Mouse (Mus musculus): Measurements from ENCODE around the gene Eral1. TPM values are rescaled to one million over a fixed set of nuclear protein-coding genes. Genes with fewer than 3 reads are reported as not detected.

The Eral1 gene
- total and polyA plus RNA-seq, 2 experiments from 2014 or later, result 26.1 to 30.7 TPM

GRCm38 (mm10) chr11:78069130-78069529, 11.1 kb downstream of the Eral1 start:
- Histone ChIP-seq H3K36me3 (ENCODE audit: insufficient read depth, low read length) (peaks cover 18% of the 10 kb centered on the region), H3K9me3 (ENCODE audit: low read length) (no peaks in the 10 kb centered on the region), H3K4me3 (ENCODE audit: low read depth, low read length) (no peak overlapping the region), H3K4me2 (ENCODE audit: low read depth, low read length, poor library complexity, severe bottlenecking) (no peak overlapping the region), H3K27me3 (ENCODE audit: insufficient read depth, low read length) (no peaks in the 10 kb centered on the region), H3K4me1 (ENCODE audit: insufficient read depth, low read length) (no peaks in the 10 kb centered on the region), H3K27ac (ENCODE audit: low read depth, low read length) (no peak overlapping the region), H3K9ac (replicated peaks; ENCODE audit: low read length, poor library complexity, severe bottlenecking) (no peak overlapping the region)
- ATAC-seq (ENCODE audit: low FRiP score) (no peak), DNase-seq (ENCODE audit: low spot score) (no peak)
- no peak for TF ChIP-seq CTCF (IDR thresholded peaks at IDR 0.05)
- 84% methylated on average over 5 of the region's 5 CpGs for WGBS

DNA sequence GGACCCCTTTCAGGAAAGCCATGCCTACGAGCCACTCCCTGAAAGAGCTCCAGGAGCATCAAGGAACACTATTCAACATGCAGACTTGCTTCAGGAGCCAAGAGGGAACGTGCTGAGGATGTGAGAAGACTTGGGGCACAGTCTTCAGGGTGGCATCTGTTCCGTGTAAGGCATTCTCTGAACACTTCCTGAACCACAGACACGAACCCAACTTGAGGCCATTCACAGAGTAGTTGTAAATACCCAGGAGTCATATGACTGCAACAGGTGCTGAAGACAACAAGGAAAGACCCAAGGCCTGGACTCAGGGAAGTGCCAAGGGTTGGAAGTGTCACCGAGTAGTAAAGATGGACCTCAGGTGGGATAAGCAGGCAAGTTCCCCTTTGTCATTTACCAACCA, 12.6 kb downstream of the Eral1 start:
- ATAC-seq (ENCODE audit: low FRiP score), result no peak

GRCm38 (mm10) chr11:78066641-78067040, 13.5 kb downstream of the Eral1 start:
- ATAC-seq (ENCODE audit: low FRiP score), result no peak
- Histone ChIP-seq H3K9me3 (ENCODE audit: low read length) (no peaks in the 10 kb centered on the region), H3K4me2 (ENCODE audit: low read depth, low read length, poor library complexity, severe bottlenecking) (no peak overlapping the region), H3K4me3 (ENCODE audit: low read depth, low read length) (no peak overlapping the region), H3K27me3 (ENCODE audit: insufficient read depth, low read length) (no peaks in the 10 kb centered on the region), H3K27ac (ENCODE audit: low read depth, low read length) (no peak overlapping the region), H3K4me1 (ENCODE audit: insufficient read depth, low read length) (no peaks in the 10 kb centered on the region), H3K9ac (replicated peaks; ENCODE audit: low read length, poor library complexity, severe bottlenecking) (no peak overlapping the region), H3K36me3 (ENCODE audit: insufficient read depth, low read length) (no peaks in the 10 kb centered on the region; the same call in 1 of the 2 replicates)
- DNase-seq (ENCODE audit: low spot score), result no peak
- TF ChIP-seq CTCF (IDR thresholded peaks at IDR 0.05), result no peak
- WGBS, result 50% methylated on average over 2 of the region's 2 CpGs

More for the DNA sequence above, 12.6 kb downstream of the Eral1 start:
- Histone ChIP-seq H3K9me3 (ENCODE audit: low read length) (no peaks in the 10 kb centered on the region), H3K36me3 (ENCODE audit: insufficient read depth, low read length) (peaks cover 7% of the 10 kb centered on the region), H3K9ac (replicated peaks; ENCODE audit: low read length, poor library complexity, severe bottlenecking) (no peak overlapping the region), H3K4me2 (ENCODE audit: low read depth, low read length, poor library complexity, severe bottlenecking) (no peak overlapping the region), H3K4me1 (ENCODE audit: insufficient read depth, low read length) (no peaks in the 10 kb centered on the region), H3K27me3 (ENCODE audit: insufficient read depth, low read length) (no peaks in the 10 kb centered on the region), H3K4me3 (ENCODE audit: low read depth, low read length) (no peak overlapping the region), H3K27ac (ENCODE audit: low read depth, low read length) (no peak overlapping the region)
- 80% methylated on average over 5 of the region's 5 CpGs for WGBS
- no peak for DNase-seq (ENCODE audit: low spot score)
- TF ChIP-seq CTCF (IDR thresholded peaks at IDR 0.05), result no peak

GRCm38 (mm10) chr11:78065906-78066305, 14.3 kb downstream of the Eral1 start:
- H3K9ac ChIP-seq (replicated peaks; ENCODE audit: low read length, poor library complexity, severe bottlenecking), result no peak overlapping the region
- no peak for TF ChIP-seq CTCF (IDR thresholded peaks at IDR 0.05)
- H3K4me2 ChIP-seq (ENCODE audit: low read depth, low read length, poor library complexity, severe bottlenecking), result no peak overlapping the region
- H3K4me1 ChIP-seq (ENCODE audit: insufficient read depth, low read length), result no peaks in the 10 kb centered on the region
- H3K27ac ChIP-seq (ENCODE audit: low read depth, low read length), result no peak overlapping the region
- H3K27me3 ChIP-seq (ENCODE audit: insufficient read depth, low read length), result no peaks in the 10 kb centered on the region
- ATAC-seq (ENCODE audit: low FRiP score), result no peak
- 45% methylated on average over 2 of the region's 2 CpGs for WGBS
- H3K4me3 ChIP-seq (ENCODE audit: low read depth, low read length), result no peak overlapping the region
- no peaks in the 10 kb centered on the region for H3K9me3 ChIP-seq (ENCODE audit: low read length)
- no peaks in the 10 kb centered on the region for H3K36me3 ChIP-seq (ENCODE audit: insufficient read depth, low read length)
- DNase-seq (ENCODE audit: low spot score), result no peak

DNA sequence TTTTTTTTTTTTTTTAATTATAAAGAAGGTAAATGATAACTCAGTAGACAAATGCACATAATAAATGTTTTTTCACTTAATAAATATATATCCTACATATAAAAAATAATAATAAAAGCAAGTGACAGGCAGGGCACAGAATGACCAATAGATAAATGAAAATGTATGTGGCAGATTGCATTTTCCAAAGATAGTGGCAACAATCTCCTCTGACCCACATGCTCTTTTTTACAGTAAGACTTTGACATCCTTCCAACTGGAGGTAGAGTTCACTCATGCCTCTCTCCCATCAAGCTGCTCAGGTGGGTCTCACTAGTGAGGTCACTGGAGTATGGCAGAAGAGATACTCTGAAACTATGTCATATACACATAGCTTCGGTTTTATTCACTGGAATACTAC, 17.6 kb downstream of the Eral1 start:
- TF ChIP-seq CTCF (IDR thresholded peaks at IDR 0.05), result no peak
- peaks cover 23% of the 10 kb centered on the region for H3K36me3 ChIP-seq (ENCODE audit: insufficient read depth, low read length)
- H3K27ac ChIP-seq (ENCODE audit: low read depth, low read length), result no peak overlapping the region
- H3K27me3 ChIP-seq (ENCODE audit: insufficient read depth, low read length), result no peaks in the 10 kb centered on the region
- no peaks in the 10 kb centered on the region for H3K4me1 ChIP-seq (ENCODE audit: insufficient read depth, low read length)
- no peaks in the 10 kb centered on the region for H3K9me3 ChIP-seq (ENCODE audit: low read length)
- H3K4me3 ChIP-seq (ENCODE audit: low read depth, low read length), result no peak overlapping the region
- no peak overlapping the region for H3K9ac ChIP-seq (replicated peaks; ENCODE audit: low read length, poor library complexity, severe bottlenecking)
- no peak for ATAC-seq (ENCODE audit: low FRiP score)
- H3K4me2 ChIP-seq (ENCODE audit: low read depth, low read length, poor library complexity, severe bottlenecking), result no peak overlapping the region
- WGBS, result 88% methylated on average over 1 of the region's 1 CpGs
- no peak for DNase-seq (ENCODE audit: low spot score)

DNA sequence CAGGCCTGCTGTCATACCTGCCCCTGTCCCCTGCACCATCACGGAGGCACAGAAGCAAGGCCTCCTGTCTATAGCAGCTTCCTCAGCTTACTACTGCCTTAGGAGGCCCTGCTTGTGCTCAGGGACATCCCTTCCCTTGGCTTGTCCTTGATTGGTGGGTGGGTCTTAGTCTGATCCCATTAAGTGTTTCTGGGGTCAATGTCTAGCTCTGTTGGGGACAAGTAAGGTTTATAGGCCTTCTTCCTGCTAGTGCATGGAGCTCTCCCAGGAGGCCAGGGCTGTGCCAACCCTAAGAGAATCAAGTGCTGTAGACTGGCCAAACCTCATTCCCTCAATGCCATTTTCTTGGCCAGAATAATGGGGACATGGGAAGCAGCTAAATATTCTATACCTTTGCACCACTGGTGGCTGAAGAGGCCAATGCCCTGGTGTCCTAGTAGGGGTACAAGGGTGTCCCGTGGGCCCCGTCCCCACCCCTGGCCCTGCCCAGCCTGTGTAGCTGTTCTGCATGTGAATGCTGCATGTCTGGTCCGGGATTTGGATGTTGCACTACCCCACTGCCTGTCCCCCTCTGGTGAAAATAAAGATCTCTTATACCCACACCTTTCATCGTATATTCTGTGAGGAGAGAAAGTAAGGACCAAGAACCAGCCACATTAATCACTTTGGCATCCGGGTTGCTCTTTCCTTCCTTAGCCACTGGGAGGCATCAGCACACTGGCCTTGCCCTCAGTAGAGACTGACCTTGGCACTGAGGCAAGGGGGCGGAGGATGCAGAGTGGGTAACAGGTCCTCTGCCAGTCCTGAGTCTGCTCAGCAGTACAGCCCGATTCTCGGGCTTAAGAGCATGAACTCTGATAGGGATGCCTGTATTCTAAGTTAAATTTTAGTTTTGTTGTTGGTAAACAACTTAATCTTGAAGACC, 20.1 kb downstream of the Eral1 start:
- peak; percentile 85 for TF ChIP-seq CTCF (IDR thresholded peaks at IDR 0.05)
- Histone ChIP-seq H3K4me2 (ENCODE audit: low read depth, low read length, poor library complexity, severe bottlenecking) (no peak overlapping the region), H3K9ac (replicated peaks; ENCODE audit: low read length, poor library complexity, severe bottlenecking) (no peak overlapping the region), H3K4me1 (ENCODE audit: insufficient read depth, low read length) (no peaks in the 10 kb centered on the region), H3K9me3 (ENCODE audit: low read length) (no peaks in the 10 kb centered on the region), H3K36me3 (ENCODE audit: insufficient read depth, low read length) (peaks cover 37% of the 10 kb centered on the region), H3K27ac (ENCODE audit: low read depth, low read length) (no peak overlapping the region), H3K27me3 (ENCODE audit: insufficient read depth, low read length) (no peaks in the 10 kb centered on the region), H3K4me3 (ENCODE audit: low read depth, low read length) (no peak overlapping the region)
- peak; percentile 69 for ATAC-seq (ENCODE audit: low FRiP score)
- 52% methylated on average over 9 of the region's 9 CpGs for WGBS
- peak; percentile 88 for DNase-seq (ENCODE audit: low spot score)

Data from midbrain, postnatal 0 days (tissue).